Mouse (Mus musculus) 3134 (cell line): ENCODE measurements around the gene Syn3.
A peak's percentile ranks its signal among the peaks of the same experiment; 100 is the strongest.
"Not testable (repeated sequence)": the region's sequence is repeated elsewhere in the genome, so short reads cannot be mapped to it uniquely, and the experiment has no call there.

ENCODE experiments used
- DNase-seq: peaks from one replicate; pipeline ENCODE4 v3.0.0-alpha.2; 2011; ENCODE audit warnings: low spot score; ENCODE audit not compliant: insufficient read length; ENCODE audit errors: extremely low read depth

The Syn3 gene

GRCm38 (mm10) chr10:86132420-86132956 is 366.2 kb downstream of the Syn3 start:
- no peak for DNase-seq

- DNase-seq, result no peak
These were observed 369.6 kb downstream of the Syn3 start for GRCm38 (mm10) chr10:86129046-86129445.

GRCm38 (mm10) chr10:86126478-86126877 is 372.2 kb downstream of the Syn3 start:
- peak; percentile 82 for DNase-seq

GRCm38 (mm10) chr10:86125421-86125820 is 373.3 kb downstream of the Syn3 start:
- no peak for DNase-seq

- no peak for DNase-seq
These were observed 374.6 kb downstream of the Syn3 start for GRCm38 (mm10) chr10:86124115-86124514.

GRCm38 (mm10) chr10:86123224-86123623 is 375.5 kb downstream of the Syn3 start:
- no peak for DNase-seq

GRCm38 (mm10) chr10:86122456-86122855 is 376.2 kb downstream of the Syn3 start:
- not testable (repeated sequence) for DNase-seq

GRCm38 (mm10) chr10:86116268-86116667 is 382.4 kb downstream of the Syn3 start:
- no peak for DNase-seq

- DNase-seq, result no peak
These were observed 384.3 kb downstream of the Syn3 start for GRCm38 (mm10) chr10:86114431-86114848.

- DNase-seq, result no peak
These were observed 389.9 kb downstream of the Syn3 start for GRCm38 (mm10) chr10:86108797-86109196.

- no peak for DNase-seq
These were observed 391.0 kb downstream of the Syn3 start for GRCm38 (mm10) chr10:86107681-86108080.

GRCm38 (mm10) chr10:86103976-86104375 is 394.7 kb downstream of the Syn3 start:
- DNase-seq, result peak; percentile 61

GRCm38 (mm10) chr10:86100281-86100851 is 398.3 kb downstream of the Syn3 start:
- peak; percentile 86 for DNase-seq

- DNase-seq, result no peak
These were observed 400.3 kb downstream of the Syn3 start for GRCm38 (mm10) chr10:86098363-86098762.

GRCm38 (mm10) chr10:86093109-86094035 is 405.3 kb downstream of the Syn3 start:
- no peak for DNase-seq

- DNase-seq, result no peak
These were observed 406.8 kb downstream of the Syn3 start for GRCm38 (mm10) chr10:86091919-86092318.

- DNase-seq, result no peak
These were observed 418.8 kb downstream of the Syn3 start for GRCm38 (mm10) chr10:86079921-86080320.

- no peak for DNase-seq
These were observed 419.9 kb downstream of the Syn3 start for GRCm38 (mm10) chr10:86078761-86079160.

GRCm38 (mm10) chr10:86077272-86077671 is 421.4 kb downstream of the Syn3 start:
- DNase-seq, result no peak

- DNase-seq, result no peak
These were observed 423.6 kb downstream of the Syn3 start for GRCm38 (mm10) chr10:86074971-86075711.

- no peak for DNase-seq
These were observed 424.6 kb downstream of the Syn3 start for GRCm38 (mm10) chr10:86074134-86074533.
